Mouse (Mus musculus) liver, adult 2 months (tissue): ENCODE results near the gene Dnttip1. TPM values are rescaled to one million over a fixed set of nuclear protein-coding genes. Genes with fewer than 3 reads are reported as not detected.
A peak's percentile ranks its signal among the peaks of the same experiment; 100 is the strongest.

Experiments used
- DNase-seq: peaks from one replicate; pipeline ENCODE4 v3.0.0-alpha.2; 2011; ENCODE audit warnings: low read depth, low spot score; ENCODE audit errors: extremely low read depth
- H3K27ac ChIP-seq: fragments of 200-500 bp; replicated peaks from 2 replicates; pipeline ENCODE4 v1.5.1; 2012; ENCODE audit warnings: low read depth, mild to moderate bottlenecking, control low read depth, inconsistent platforms, low read length; ENCODE audit not compliant: insufficient read depth
- H3K27me3 ChIP-seq: fragments of 200-500 bp; 2 replicates; pipeline ENCODE4 v1.6.1; 2012; ENCODE audit warnings: mild to moderate bottlenecking, moderate library complexity, low read length, inconsistent platforms; ENCODE audit not compliant: control insufficient read depth, insufficient read depth
- H3K36me3 ChIP-seq: fragments of 200-500 bp; 2 replicates; pipeline ENCODE4 v1.6.1; 2012; ENCODE audit warnings: low read length, inconsistent platforms; ENCODE audit not compliant: control insufficient read depth, insufficient read depth
- H3K4me1 ChIP-seq: fragments of 200-500 bp; 2 replicates; pipeline ENCODE4 v1.6.1; 2011; ENCODE audit warnings: low read length; ENCODE audit not compliant: control insufficient read depth, insufficient read depth
- H3K4me3 ChIP-seq: fragments of 200-500 bp; 2 replicates; pipeline ENCODE4 v1.5.1; 2011; ENCODE audit warnings: low read depth, mild to moderate bottlenecking, control low read depth, low read length, moderate library complexity; ENCODE audit not compliant: insufficient read depth
- H3K79me2 ChIP-seq: fragments of 200-500 bp; 2 replicates; pipeline ENCODE4 v1.6.1; 2012; ENCODE audit warnings: inconsistent platforms, mild to moderate bottlenecking, low read length, moderate library complexity; ENCODE audit not compliant: control insufficient read depth, insufficient read depth
- H3K9ac ChIP-seq: fragments of 200-500 bp; 2 replicates; pipeline ENCODE4 v1.6.1; 2012; ENCODE audit warnings: low read depth, mild to moderate bottlenecking, control low read depth, inconsistent platforms, low read length
- CTCF ChIP-seq: fragments of 200-500 bp; IDR thresholded peaks from 2 replicates; pipeline ENCODE4 v1.5.1; 2011; ENCODE audit warnings: low read depth, low read length, control low read depth
- POLR2A ChIP-seq: fragments of 200-500 bp; IDR thresholded peaks from 2 replicates; pipeline ENCODE4 v1.6.1; 2011; ENCODE audit warnings: low read length, control low read depth; ENCODE audit not compliant: insufficient read depth; ENCODE audit errors: extremely low read depth
- WGBS: fragments of 180-500 bp; shearing (Covaris S2); methylation state at CpG from one replicate; pipeline ENCODE4 v1.1.7; 2018; 5-methylcytosine and 5-hydroxymethylcytosine counted together
- polyA plus RNA-seq: library from polyadenylated mRNA; depleted of rRNA; stranded (reverse); fragments of >200 nt; gene quantifications from 2 replicates; pipeline ENCODE4 v1.2.3, GENCODE M21; 2012
- total RNA-seq: library from RNA; depleted of rRNA; stranded (reverse); fragments of >200 nt; gene quantifications from 2 replicates; pipeline ENCODE4 v1.2.3, GENCODE M21; 2014

The Dnttip1 gene
- total and polyA plus RNA-seq, 2 experiments = 11.8 to 11.9 TPM

DNA sequence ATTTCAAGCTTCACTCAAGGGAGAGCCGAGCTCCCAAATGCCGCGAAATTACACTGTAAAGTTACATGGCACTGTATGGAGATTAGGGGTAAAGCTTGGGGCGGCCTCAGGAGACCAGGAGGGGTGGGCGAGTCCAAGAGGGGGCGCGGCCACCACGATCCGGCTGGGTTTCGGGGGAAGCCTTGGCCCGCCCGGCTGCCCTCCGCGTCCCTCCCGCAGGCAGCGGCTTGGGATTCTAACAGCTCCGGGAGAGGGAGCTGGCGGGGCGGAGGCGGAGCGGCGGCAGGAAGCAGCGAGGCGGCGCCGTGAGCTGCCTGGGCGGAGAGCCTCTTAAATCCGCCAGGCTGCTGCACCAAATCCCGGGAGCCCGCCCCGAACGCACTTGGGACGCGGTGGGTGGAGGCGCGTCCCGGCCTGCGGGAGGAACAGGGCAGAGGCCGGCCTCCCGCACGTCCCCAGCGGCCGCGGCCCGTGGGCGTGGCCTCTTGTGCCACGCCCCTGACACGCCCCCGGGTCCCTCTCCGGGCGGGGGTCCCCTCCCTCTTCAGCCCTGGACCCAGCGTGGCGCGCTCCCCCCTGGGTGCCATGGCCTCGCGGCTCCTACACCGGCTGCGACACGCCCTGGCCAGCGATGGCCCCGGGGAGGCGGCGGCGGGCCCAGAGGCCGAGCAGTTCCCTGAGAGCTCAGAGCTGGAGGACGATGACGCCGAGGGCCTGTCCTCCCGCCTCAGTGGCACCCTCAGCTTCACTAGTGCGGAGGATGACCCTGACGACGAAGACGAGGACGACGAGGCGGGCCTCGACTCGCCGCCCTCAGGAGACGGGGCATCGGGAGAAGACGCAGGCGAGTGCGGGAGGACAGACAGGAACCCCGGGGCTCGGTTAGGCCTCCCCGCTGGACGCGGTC, 40.0 kb downstream of the Dnttip1 start, which contains the start of gene Snx21:
Gene Snx21 (plus strand): TSS at position 343 of the 907 bp plus-strand sequence.
- Histone ChIP-seq H3K27me3 (no peaks in the 10 kb centered on the region), H3K79me2 (no peaks in the 10 kb centered on the region), H3K4me1 (peaks cover 11% of the 10 kb centered on the region), H3K36me3 (no peaks in the 10 kb centered on the region), H3K9ac (peak within 1 kb of the TSS; percentile 98), H3K4me3 (peak within 1 kb of the TSS; percentile 90), H3K27ac (peak within 1 kb of the TSS; percentile 88)
- TF ChIP-seq CTCF = peak; percentile 49
- peak; percentile 93 for TF ChIP-seq POLR2A
- under 1% methylated on average over 87 of the region's 89 CpGs for WGBS
- DNase-seq = peak; percentile 87

DNA sequence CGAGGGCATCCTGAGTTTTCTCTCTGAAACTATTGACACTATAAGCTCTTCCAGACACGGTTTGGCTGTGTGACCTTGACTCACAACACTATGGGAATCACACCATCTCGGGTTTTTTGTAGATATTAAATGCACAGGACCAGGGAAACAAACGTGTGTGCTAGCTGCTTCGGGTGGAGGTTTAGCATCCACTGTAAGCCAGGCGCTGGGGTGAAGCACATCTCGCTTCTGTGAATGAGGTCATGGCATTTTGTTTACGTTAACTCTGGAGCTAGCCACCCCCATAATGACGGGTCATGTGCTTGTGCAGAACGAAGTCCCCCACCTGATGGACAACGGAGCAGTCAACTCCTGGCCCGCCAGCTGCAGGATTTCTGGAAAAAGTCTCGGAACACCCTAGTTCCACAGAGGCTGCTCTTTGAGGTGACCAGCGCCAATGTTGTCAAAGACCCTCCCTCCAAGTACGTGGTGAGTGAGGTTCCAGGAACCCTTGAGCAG, 40.7 kb downstream of the Dnttip1 start:
- Histone ChIP-seq H3K27ac (peak overlapping the region; percentile 61), H3K4me1 (peaks cover 18% of the 10 kb centered on the region), H3K4me3 (peak overlapping the region; percentile 90), H3K27me3 (no peaks in the 10 kb centered on the region), H3K79me2 (no peaks in the 10 kb centered on the region), H3K36me3 (no peaks in the 10 kb centered on the region; the same call in 1 of the 2 replicates), H3K9ac (peak overlapping the region; percentile 89)
- peak; percentile 36 for DNase-seq
- TF ChIP-seq CTCF = no peak
- no peak for TF ChIP-seq POLR2A
- WGBS = 15% methylated on average over 15 of the region's 15 CpGs

DNA sequence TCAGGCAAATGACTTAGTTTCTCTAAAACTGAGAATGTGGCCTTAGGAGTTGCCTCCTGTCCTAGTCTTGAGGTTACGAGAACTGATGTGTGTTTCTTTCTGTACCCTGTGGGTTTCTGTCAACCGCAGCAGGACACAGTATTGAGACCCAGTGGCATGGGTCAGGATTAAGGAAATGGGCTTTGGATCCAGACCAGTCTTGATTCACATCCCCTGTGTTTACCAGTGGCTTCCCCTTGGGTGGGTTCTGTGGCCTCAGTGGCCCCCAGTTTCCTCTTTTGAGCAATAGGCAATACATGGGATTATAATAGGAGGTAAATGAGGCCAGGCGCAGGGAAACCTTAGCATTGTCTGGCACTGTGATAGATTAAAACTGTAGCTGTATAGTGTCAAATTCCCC, 41.2 kb downstream of the Dnttip1 start:
- Histone ChIP-seq H3K79me2 (no peaks in the 10 kb centered on the region), H3K4me1 (peaks cover 19% of the 10 kb centered on the region), H3K9ac (no peak overlapping the region), H3K36me3 (no peaks in the 10 kb centered on the region; the same call in 1 of the 2 replicates), H3K27ac (peak overlapping the region; percentile 7), H3K4me3 (no peak overlapping the region), H3K27me3 (no peaks in the 10 kb centered on the region)
- no peak for TF ChIP-seq POLR2A
- 79% methylated on average over 3 of the region's 3 CpGs for WGBS
- no peak for DNase-seq

DNA sequence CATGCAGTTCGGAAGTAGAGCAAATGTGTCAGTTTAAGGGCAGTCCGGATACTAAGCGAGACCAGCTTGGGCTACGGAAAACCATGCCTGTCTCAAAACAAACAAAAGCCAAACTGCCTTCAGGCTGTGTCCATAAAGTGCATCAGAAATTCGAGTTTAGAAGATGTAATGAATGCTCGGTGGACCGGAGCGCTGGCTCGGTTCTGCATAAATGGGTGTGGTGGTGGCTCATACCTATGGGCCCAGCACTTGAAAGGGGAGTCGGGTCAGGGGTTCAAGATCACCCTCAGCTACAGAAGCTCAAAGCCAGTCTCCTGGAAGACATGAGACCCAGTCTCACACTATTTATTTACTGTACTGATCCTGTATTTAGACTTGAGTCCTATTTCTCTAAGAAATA, 42.0 kb downstream of the Dnttip1 start:
- Histone ChIP-seq H3K4me1 (peaks cover 19% of the 10 kb centered on the region), H3K9ac (no peak overlapping the region), H3K27me3 (no peaks in the 10 kb centered on the region), H3K36me3 (peaks cover 2% of the 10 kb centered on the region), H3K79me2 (no peaks in the 10 kb centered on the region), H3K27ac (no peak overlapping the region), H3K4me3 (no peak overlapping the region)
- DNase-seq = no peak
- 78% methylated on average over 10 of the region's 10 CpGs for WGBS
- TF ChIP-seq CTCF (no peak), POLR2A (no peak)

DNA sequence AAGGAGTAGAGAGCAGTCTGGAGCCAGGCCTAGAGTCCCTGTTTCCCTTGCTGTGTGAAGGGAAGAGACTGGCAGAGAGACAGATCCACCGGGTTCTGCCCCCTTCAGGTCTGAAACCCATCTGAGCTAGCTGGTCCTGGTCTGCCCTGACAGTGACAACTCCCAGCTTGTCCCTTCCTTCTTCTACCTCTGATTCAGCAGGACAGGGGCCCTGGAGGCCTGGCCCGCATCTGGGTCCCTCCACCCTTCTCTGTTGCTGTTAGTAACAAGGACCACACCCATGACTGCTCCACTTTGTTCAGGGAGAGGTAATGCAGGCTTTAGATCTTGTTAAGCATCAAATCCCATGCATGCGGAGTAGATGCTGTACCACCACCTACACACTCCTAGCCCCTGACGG, 42.6 kb downstream of the Dnttip1 start:
- Histone ChIP-seq H3K36me3 (peaks cover 4% of the 10 kb centered on the region), H3K79me2 (no peaks in the 10 kb centered on the region), H3K27me3 (no peaks in the 10 kb centered on the region), H3K9ac (no peak overlapping the region), H3K27ac (no peak overlapping the region), H3K4me1 (peaks cover 21% of the 10 kb centered on the region), H3K4me3 (no peak overlapping the region)
- DNase-seq = no peak
- no peak for TF ChIP-seq POLR2A
- TF ChIP-seq CTCF = no peak
- 79% methylated on average over 4 of the region's 4 CpGs for WGBS

DNA sequence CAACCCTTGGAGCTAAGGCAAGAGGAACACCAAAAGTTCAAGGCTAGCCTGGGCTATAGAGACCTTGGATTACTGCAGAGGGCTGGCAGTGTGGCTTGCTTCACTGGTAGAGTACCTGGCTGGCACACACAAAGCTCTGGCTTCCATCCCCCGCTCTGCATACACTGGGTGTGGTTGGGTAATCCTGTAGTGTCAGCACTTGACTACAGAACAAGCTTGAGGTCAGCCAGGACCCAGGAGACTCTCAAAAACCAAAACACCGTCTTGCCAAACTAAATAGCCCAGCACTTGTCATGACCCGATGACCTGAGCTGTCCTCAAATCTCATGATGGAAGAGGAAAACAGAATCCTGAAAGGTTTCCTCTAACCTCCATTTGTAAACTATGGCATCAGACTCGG, 44.7 kb downstream of the Dnttip1 start:
- Histone ChIP-seq H3K9ac (no peak overlapping the region), H3K4me3 (no peak overlapping the region), H3K27ac (no peak overlapping the region), H3K4me1 (peaks cover 21% of the 10 kb centered on the region), H3K27me3 (no peaks in the 10 kb centered on the region), H3K36me3 (peaks cover 7% of the 10 kb centered on the region), H3K79me2 (no peaks in the 10 kb centered on the region)
- DNase-seq = peak; percentile 99
- 18% methylated on average over 4 of the region's 4 CpGs for WGBS
- TF ChIP-seq POLR2A = no peak
- TF ChIP-seq CTCF = no peak
